Mouse (Mus musculus): ENCODE results near the gene Cox7a1. TPM values are rescaled to one million over a fixed set of nuclear protein-coding genes. Genes with fewer than 3 reads are reported as not detected.
A peak's percentile ranks its signal among the peaks of the same experiment; 100 is the strongest.

The Cox7a1 gene
- 4.8 and 5.5 TPM in 2 replicates for polyA plus RNA-seq (2014; fragmentation: Nextera tagmentation; extraction: Ambion mirVana)

DNA sequence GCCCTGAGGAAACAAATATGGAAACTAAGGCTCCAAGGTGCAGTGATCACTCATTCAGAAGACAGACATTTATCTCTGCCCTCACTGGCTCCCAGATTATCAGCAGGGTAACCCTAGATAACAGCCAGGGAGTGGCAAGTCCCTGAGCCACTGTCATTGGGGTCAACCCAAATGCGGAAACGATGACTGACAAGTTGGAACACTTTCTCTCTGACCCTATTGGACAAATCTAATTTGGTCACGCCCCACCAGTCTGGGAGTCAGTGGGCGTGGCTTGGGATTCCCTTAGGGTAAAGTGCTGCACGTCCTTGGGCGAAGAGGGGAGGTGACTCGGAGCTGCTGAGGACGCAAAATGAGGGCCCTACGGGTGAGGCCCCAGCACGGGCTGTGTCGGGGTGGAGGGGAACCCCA lies at the start of gene Cox7a1:
TSS of gene Cox7a1 (plus strand) at position 266 of the 411 bp plus-strand sequence.
- Histone ChIP-seq H3K36me3 (ENCODE audit: control insufficient read depth, insufficient read depth, low read length) (peaks cover 45% of the 10 kb centered on the region), H3K9ac (ENCODE audit: low read length) (peak within 1 kb of the TSS; percentile 18; the same call in 1 of the 2 replicates), H3K4me3 (ENCODE audit: low read depth, low read length) (no peak within 1 kb of the TSS), H3K4me2 (ENCODE audit: low read length) (peak within 1 kb of the TSS; percentile 29; the same call in 1 of the 2 replicates), H3K27me3 (replicated peaks; ENCODE audit: control insufficient read depth, insufficient read depth, low read length) (no peaks in the 10 kb centered on the region), H3K9me3 (replicated peaks; ENCODE audit: control insufficient read depth, low read length) (no peaks in the 10 kb centered on the region), H3K4me1 (ENCODE audit: control insufficient read depth, insufficient read depth, low read length) (no peaks in the 10 kb centered on the region), H3K27ac (ENCODE audit: low read depth, low read length) (no peak within 1 kb of the TSS)
- 3% methylated on average over 11 of the region's 11 CpGs for WGBS
- ATAC-seq (peak; percentile 62), DNase-seq (ENCODE audit: low spot score) (peak; percentile 76)

DNA sequence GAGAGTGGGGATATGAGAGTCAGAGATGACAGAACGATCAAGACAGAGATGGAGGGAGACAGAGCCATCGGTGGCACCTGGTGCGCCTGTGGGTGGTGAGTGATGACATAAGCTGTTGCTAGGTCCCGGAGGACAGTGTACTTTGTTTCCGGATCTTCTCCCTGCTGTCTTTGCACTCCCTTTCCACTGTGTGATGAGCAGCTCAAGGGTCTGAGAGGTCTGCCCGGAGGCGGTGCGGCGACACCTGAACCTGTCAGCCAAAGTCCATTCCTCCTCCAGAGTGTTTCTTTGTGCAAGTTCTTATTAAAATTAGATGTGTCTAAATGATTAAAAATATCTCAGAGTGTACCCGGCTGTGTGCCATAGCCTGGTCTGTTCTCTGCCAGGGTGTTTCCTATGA lies 47.1 kb upstream of the Cox7a1 start:
- Histone ChIP-seq H3K4me1 (ENCODE audit: control insufficient read depth, insufficient read depth, low read length) (no peaks in the 10 kb centered on the region), H3K4me2 (ENCODE audit: low read length) (no peak overlapping the region), H3K27me3 (replicated peaks; ENCODE audit: control insufficient read depth, insufficient read depth, low read length) (no peaks in the 10 kb centered on the region), H3K9ac (ENCODE audit: low read length) (no peak overlapping the region), H3K4me3 (ENCODE audit: low read depth, low read length) (no peak overlapping the region), H3K9me3 (replicated peaks; ENCODE audit: control insufficient read depth, low read length) (no peaks in the 10 kb centered on the region), H3K36me3 (ENCODE audit: control insufficient read depth, insufficient read depth, low read length) (peaks cover 53% of the 10 kb centered on the region), H3K27ac (ENCODE audit: low read depth, low read length) (no peak overlapping the region)
- WGBS = 92% methylated on average over 10 of the region's 10 CpGs
- DNase-seq (ENCODE audit: low spot score) = no peak
- ATAC-seq = no peak

DNA sequence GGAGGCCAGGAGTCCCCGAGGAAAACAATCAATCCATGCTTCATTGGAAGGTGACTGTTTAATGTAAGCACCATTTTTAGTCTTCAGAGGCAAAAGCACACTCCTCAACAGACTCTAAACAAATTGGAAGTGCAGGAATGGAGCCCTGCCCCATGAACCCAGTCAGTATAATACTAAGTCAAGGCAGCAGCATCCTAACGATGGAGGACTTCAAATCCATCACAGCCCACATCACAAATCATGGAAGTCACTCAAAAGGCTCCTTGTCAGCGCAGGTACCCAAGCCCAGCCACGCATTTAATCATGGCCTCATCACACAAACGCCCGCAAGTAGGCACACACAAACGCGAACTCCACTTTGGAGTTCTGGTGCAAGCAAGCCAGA lies 40.8 kb upstream of the Cox7a1 start:
- Histone ChIP-seq H3K4me2 (ENCODE audit: low read length) (peak overlapping the region; percentile 62), H3K27ac (ENCODE audit: low read depth, low read length) (peak overlapping the region; percentile 53; the same call in 1 of the 2 replicates), H3K4me3 (ENCODE audit: low read depth, low read length) (peak overlapping the region; percentile 52), H3K9me3 (replicated peaks; ENCODE audit: control insufficient read depth, low read length) (0 out of 2 replicates have a peak, but pooled peaks cover under 1% of the 10 kb centered on the region), H3K27me3 (replicated peaks; ENCODE audit: control insufficient read depth, insufficient read depth, low read length) (no peaks in the 10 kb centered on the region), H3K4me1 (ENCODE audit: control insufficient read depth, insufficient read depth, low read length) (no peaks in the 10 kb centered on the region), H3K36me3 (ENCODE audit: control insufficient read depth, insufficient read depth, low read length) (0 out of 2 replicates have a peak, but pooled peaks cover 2% of the 10 kb centered on the region), H3K9ac (ENCODE audit: low read length) (peak overlapping the region; percentile 69)
- DNase-seq (ENCODE audit: low spot score) (no peak), ATAC-seq (0 out of 2 replicates have a peak, but pooled peaks have one; percentile 21)
- 15% methylated on average over 8 of the region's 8 CpGs for WGBS

DNA sequence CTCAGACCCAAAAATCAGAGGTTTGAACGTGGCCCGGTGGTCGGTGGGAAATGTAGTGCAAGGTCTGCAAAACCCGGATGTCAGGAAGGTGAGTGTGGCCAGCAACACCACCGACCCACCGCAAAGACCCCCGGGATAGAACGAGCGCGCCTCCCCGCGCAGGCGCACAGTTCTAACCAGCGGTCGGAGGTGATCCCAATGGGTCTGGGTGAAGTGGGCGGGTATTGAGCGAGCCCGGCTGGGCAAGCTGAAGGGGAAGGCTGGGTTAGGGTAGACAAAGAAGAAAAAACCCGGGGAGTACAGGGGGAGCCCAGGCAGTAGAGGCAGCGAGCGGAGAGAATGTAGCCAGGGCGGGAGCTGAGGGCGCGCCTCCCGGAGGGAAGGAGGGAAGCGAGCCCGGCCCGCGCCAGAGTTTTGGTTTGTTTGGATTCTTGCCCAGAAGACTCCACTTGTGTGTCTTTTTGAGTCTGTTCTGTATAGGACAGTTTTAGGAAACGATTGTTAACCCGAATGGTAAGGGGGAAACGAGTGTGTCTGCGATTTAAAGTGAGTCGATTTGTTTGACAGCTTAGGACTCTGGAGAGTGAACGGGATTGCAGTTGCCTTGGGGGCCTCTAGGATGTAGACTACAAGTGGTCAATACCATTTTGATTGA lies 40.3 kb upstream of the Cox7a1 start:
- Histone ChIP-seq H3K27ac (ENCODE audit: low read depth, low read length) (peak overlapping the region; percentile 89), H3K4me2 (ENCODE audit: low read length) (peak overlapping the region; percentile 62), H3K36me3 (ENCODE audit: control insufficient read depth, insufficient read depth, low read length) (no peaks in the 10 kb centered on the region), H3K4me1 (ENCODE audit: control insufficient read depth, insufficient read depth, low read length) (no peaks in the 10 kb centered on the region), H3K4me3 (ENCODE audit: low read depth, low read length) (peak overlapping the region; percentile 52), H3K27me3 (replicated peaks; ENCODE audit: control insufficient read depth, insufficient read depth, low read length) (no peaks in the 10 kb centered on the region), H3K9ac (ENCODE audit: low read length) (peak overlapping the region; percentile 69), H3K9me3 (replicated peaks; ENCODE audit: control insufficient read depth, low read length) (0 out of 2 replicates have a peak, but pooled peaks cover 6% of the 10 kb centered on the region)
- WGBS = 6% methylated on average over 35 of the region's 35 CpGs
- ATAC-seq (peak; percentile 96), DNase-seq (ENCODE audit: low spot score) (peak; percentile 92)

- H3K36me3 ChIP-seq (ENCODE audit: control insufficient read depth, insufficient read depth, low read length) = no peaks in the 10 kb centered on the region; the same call in 1 of the 2 replicates
Measured at GRCm38 (mm10) chr7:30147011-30147410, 36.9 kb upstream of the Cox7a1 start.

DNA sequence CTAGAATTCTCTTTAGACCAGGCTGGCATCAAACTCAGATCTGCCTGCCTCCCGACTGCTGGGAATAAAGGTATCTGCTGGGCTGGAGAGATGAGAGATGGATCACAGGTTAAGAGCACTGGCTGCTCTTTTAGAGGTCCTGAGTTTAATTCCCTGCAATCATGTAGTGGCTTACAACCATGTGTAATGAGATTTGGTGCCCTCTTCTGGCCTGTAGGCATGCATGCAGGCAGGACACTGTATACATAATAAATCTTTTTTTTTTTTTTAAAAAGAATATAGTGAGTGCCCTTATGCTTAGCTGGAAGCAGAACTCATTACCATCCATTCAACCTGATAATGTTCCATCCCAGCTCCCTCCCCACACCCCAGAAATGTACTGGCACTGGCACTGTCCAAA lies 29.9 kb upstream of the Cox7a1 start:
- no peak overlapping the region for H3K4me3 ChIP-seq (ENCODE audit: low read depth, low read length)
- H3K4me1 ChIP-seq (ENCODE audit: control insufficient read depth, insufficient read depth, low read length) = no peaks in the 10 kb centered on the region
- H3K9me3 ChIP-seq (replicated peaks; ENCODE audit: control insufficient read depth, low read length) = peaks cover 81% of the 10 kb centered on the region
- H3K4me2 ChIP-seq (ENCODE audit: low read length) = no peak overlapping the region
- ATAC-seq (no peak), DNase-seq (ENCODE audit: low spot score) (no peak)
- no peaks in the 10 kb centered on the region for H3K27me3 ChIP-seq (replicated peaks; ENCODE audit: control insufficient read depth, insufficient read depth, low read length)
- H3K9ac ChIP-seq (ENCODE audit: low read length) = no peak overlapping the region
- no peak overlapping the region for H3K27ac ChIP-seq (ENCODE audit: low read depth, low read length)
- WGBS = 94% methylated on average over 1 of the region's 1 CpGs
- peaks cover 31% of the 10 kb centered on the region for H3K36me3 ChIP-seq (ENCODE audit: control insufficient read depth, insufficient read depth, low read length)

More at GRCm38 (mm10) chr7:30147011-30147410, 36.9 kb upstream of the Cox7a1 start:
- Histone ChIP-seq H3K9me3 (replicated peaks; ENCODE audit: control insufficient read depth, low read length) (peaks cover 30% of the 10 kb centered on the region), H3K27me3 (replicated peaks; ENCODE audit: control insufficient read depth, insufficient read depth, low read length) (no peaks in the 10 kb centered on the region), H3K4me2 (ENCODE audit: low read length) (no peak overlapping the region), H3K9ac (ENCODE audit: low read length) (no peak overlapping the region), H3K27ac (ENCODE audit: low read depth, low read length) (no peak overlapping the region), H3K4me1 (ENCODE audit: control insufficient read depth, insufficient read depth, low read length) (no peaks in the 10 kb centered on the region), H3K4me3 (ENCODE audit: low read depth, low read length) (no peak overlapping the region)
- ATAC-seq (no peak), DNase-seq (ENCODE audit: low spot score) (no peak)
- 86% methylated on average over 5 of the region's 5 CpGs for WGBS

DNA sequence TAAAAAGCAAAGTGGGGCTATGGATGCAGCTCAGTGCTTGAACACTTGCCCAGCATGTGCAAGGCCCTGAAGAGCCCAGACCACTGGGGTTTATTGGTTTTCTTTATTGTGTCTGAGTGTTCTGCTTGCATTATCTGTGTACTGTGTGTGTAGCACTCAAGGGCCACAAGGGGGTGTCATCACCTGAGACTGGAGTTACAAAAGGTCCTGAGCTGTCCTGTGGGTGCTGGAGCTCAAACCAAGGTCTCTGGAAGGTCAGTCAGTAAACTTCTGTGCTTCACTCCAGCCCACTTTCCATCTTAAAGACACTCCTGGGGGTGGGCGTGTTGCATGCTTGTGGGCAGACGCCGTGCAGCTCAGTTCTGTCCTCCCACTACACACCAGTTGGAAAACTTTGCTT lies 28.4 kb upstream of the Cox7a1 start:
- Histone ChIP-seq H3K4me2 (ENCODE audit: low read length) (no peak overlapping the region), H3K4me1 (ENCODE audit: control insufficient read depth, insufficient read depth, low read length) (no peaks in the 10 kb centered on the region), H3K36me3 (ENCODE audit: control insufficient read depth, insufficient read depth, low read length) (peaks cover 45% of the 10 kb centered on the region), H3K27ac (ENCODE audit: low read depth, low read length) (no peak overlapping the region), H3K4me3 (ENCODE audit: low read depth, low read length) (no peak overlapping the region), H3K9ac (ENCODE audit: low read length) (no peak overlapping the region), H3K9me3 (replicated peaks; ENCODE audit: control insufficient read depth, low read length) (peaks cover 79% of the 10 kb centered on the region), H3K27me3 (replicated peaks; ENCODE audit: control insufficient read depth, insufficient read depth, low read length) (no peaks in the 10 kb centered on the region)
- no peak for ATAC-seq
- 98% methylated on average over 3 of the region's 3 CpGs for WGBS
- no peak for DNase-seq (ENCODE audit: low spot score)

- H3K27me3 ChIP-seq (replicated peaks; ENCODE audit: control insufficient read depth, insufficient read depth, low read length) = no peaks in the 10 kb centered on the region
- no peak overlapping the region for H3K4me3 ChIP-seq (ENCODE audit: low read depth, low read length)
- peaks cover 76% of the 10 kb centered on the region for H3K36me3 ChIP-seq (ENCODE audit: control insufficient read depth, insufficient read depth, low read length)
- DNase-seq (ENCODE audit: low spot score) (no peak), ATAC-seq (no peak)
- peaks cover 71% of the 10 kb centered on the region for H3K9me3 ChIP-seq (replicated peaks; ENCODE audit: control insufficient read depth, low read length)
- peaks cover 2% of the 10 kb centered on the region; the same call in 1 of the 2 replicates for H3K4me1 ChIP-seq (ENCODE audit: control insufficient read depth, insufficient read depth, low read length)
- WGBS = 96% methylated on average over 5 of the region's 5 CpGs
- H3K27ac ChIP-seq (ENCODE audit: low read depth, low read length) = no peak overlapping the region
- H3K4me2 ChIP-seq (ENCODE audit: low read length) = no peak overlapping the region
- H3K9ac ChIP-seq (ENCODE audit: low read length) = no peak overlapping the region
Measured at GRCm38 (mm10) chr7:30163113-30163512, 20.8 kb upstream of the Cox7a1 start.

- no peak for ATAC-seq
- Histone ChIP-seq H3K4me1 (ENCODE audit: control insufficient read depth, insufficient read depth, low read length) (peaks cover 3% of the 10 kb centered on the region; the same call in 1 of the 2 replicates), H3K36me3 (ENCODE audit: control insufficient read depth, insufficient read depth, low read length) (peaks cover 59% of the 10 kb centered on the region), H3K27ac (ENCODE audit: low read depth, low read length) (no peak overlapping the region), H3K4me2 (ENCODE audit: low read length) (no peak overlapping the region), H3K9me3 (replicated peaks; ENCODE audit: control insufficient read depth, low read length) (peaks cover 60% of the 10 kb centered on the region), H3K9ac (ENCODE audit: low read length) (no peak overlapping the region), H3K27me3 (replicated peaks; ENCODE audit: control insufficient read depth, insufficient read depth, low read length) (no peaks in the 10 kb centered on the region), H3K4me3 (ENCODE audit: low read depth, low read length) (no peak overlapping the region)
- DNase-seq (ENCODE audit: low spot score) = no peak
- 95% methylated on average over 2 of the region's 2 CpGs for WGBS
Measured at GRCm38 (mm10) chr7:30164745-30165144, 19.2 kb upstream of the Cox7a1 start.
